Mouse (Mus musculus) midbrain, embryonic 10.5 days (tissue): ENCODE data around the gene Kmo. TPM values are rescaled to one million over a fixed set of nuclear protein-coding genes. Genes with fewer than 3 reads are reported as not detected.

ENCODE experiments used
- polyA plus RNA-seq: library from polyadenylated mRNA; unstranded; fragments of >200 nt; fragmentation: Nextera tagmentation; extraction: Ambion mirVana; gene quantifications from 2 replicates; pipeline ENCODE4 v1.2.1, GENCODE M21; 2016

Kmo gene
- polyA plus RNA-seq, 1 experiment from 2014 or later, result 0.11 TPM

Other genes starting within 250 kb of the Kmo start
- 1.8 and 2.7 TPM in 2 replicates for gene Rgs7, start 127.9 kb upstream of the Kmo start, polyA plus RNA-seq
- gene Fh1, start 5.3 kb downstream of the Kmo start, polyA plus RNA-seq, result 108 and 124 TPM in 2 replicates
- gene Opn3, start 72.4 kb downstream of the Kmo start, polyA plus RNA-seq, result 14.7 and 16.4 TPM in 2 replicates
- gene Chml, start 72.5 kb downstream of the Kmo start, polyA plus RNA-seq, result 4.6 and 5.1 TPM in 2 replicates
- gene Wdr64, start 78.2 kb downstream of the Kmo start, polyA plus RNA-seq, result not detected in 2 replicates